Mouse (Mus musculus) 3T3-L1 (cell line): ENCODE measurements around the gene Vmn1r215.
"Not testable (repeated sequence)": the region's sequence is repeated elsewhere in the genome, so short reads cannot be mapped to it uniquely, and the experiment has no call there.

Experiments used
- DNase-seq: peaks from one replicate; pipeline ENCODE4 v3.0.0-alpha.2; 2015; ENCODE audit warnings: low read depth, low spot score

Gene Vmn1r215

DNA sequence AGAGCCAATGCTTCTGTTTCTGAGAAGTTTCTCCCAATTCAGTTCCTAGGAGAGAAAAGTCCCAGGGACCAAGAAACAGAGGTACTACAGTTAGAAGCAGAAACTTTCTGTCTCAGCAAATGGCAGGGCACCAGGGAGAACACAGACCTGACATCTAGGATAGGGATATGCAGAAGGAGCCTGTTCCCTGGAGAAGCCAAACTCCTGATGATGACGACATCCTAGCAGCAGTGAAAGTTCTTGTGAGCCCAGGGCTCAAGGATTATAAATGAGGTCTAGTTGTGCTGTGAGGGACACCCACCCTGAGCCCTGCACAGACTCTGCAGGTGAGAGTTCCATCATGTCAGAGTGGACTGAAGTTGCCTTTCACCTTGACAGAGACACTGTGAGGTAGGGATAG is at the start of gene Vmn1r215:
Vmn1r215 (plus strand) TSS at position 301 of the 400 bp plus-strand sequence.
- DNase-seq = no peak

DNA sequence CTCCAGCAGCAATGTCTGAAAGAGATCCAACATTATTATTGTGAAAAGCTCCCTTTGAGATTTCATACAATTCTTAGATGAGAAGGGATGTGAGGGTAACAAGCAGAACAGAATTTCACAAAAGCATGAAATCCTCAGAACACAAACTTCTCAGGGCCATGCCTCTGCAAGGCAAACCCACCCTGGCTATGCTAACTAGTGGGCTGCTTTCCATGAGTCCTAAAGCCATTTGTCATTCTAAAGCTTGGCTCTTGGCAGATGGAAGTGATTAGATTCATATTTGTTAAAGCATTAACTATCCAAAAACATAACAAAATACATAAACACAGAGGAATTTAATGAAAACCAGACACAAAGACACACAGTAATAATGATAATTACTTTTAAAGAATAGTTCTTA is 49.7 kb upstream of the Vmn1r215 start:
- no peak for DNase-seq

DNA sequence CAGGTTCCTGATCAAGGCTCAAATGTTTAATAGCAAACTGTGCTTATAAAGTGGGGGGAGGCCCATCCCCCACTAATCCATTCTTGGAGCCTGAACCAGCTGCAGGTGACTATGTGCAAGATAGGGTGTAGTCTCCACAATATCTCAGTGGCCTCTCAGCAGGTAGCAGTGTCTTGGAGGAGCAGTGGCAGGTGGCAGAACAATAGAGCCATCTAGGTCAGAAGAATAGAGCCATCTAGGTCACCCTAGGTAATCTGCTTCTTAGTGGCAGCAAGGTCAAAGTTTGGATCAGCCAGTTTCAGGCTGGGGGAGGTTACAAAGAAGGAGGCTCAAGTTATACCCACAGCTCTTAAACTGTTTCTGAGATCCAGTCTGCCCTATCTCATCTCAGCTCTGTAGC is 43.0 kb upstream of the Vmn1r215 start:
- no peak for DNase-seq

DNA sequence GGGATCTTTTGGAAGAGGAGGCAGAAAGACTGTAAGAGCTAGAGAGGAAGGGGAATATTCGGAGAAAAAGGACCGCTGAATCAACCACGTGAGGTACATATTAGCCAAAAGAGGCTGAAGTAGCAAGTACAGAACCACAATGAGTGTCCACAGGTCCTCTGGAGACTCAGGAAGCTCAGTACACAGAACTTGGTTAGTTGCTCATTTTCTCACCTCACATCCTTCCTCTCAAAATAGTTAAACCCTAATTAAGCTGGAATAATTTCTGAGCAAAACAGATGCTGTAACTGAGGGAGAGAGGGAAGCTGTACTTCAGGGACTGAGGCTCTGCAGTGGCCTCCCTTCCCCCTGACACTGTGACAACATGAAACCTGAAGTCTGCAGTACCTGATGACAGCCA is 37.7 kb upstream of the Vmn1r215 start, which contains the start of gene Vmn1r214:
Vmn1r214 (plus strand) TSS at position 301 of the 400 bp plus-strand sequence.
- no peak for DNase-seq

DNA sequence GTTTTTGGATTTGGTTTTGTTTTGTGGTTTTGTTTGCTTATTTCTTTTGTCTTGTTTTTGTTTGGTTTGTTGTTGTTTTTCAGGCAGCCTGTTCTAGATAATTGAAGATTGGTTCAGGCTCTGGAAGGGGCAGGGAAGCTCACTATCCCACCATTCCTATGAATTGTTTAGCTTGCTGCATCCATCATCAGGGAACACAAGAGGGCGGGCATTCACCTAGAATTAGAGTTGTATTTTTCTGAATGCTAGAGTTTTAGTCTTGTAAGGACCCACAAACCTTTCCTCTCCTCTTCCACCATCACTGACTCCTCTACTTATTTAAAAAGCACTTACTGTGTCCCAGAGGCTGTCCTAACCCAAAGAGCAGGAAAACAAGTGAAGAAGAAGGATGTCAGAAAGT is 10.0 kb upstream of the Vmn1r215 start:
- DNase-seq = no peak

DNA sequence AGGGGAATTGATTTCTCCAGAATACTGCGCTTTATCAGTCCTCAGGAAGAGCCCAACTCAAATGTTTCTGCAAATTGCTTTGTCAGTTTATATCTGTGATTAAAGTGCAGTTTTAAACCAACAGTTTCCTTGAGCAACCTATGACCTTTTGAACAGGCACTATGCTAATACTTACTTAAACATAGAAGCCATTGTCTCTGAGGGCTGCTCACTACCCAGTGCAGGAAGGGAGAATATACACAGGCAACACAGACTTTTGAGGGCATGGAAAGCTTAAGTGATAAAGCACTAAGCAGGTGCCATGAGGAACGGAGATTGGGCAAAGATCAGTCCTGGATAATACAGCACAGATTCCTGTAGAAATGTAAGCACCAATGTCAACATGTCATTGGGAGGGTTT is 1.5 kb downstream of the Vmn1r215 start:
- DNase-seq = no peak

DNA sequence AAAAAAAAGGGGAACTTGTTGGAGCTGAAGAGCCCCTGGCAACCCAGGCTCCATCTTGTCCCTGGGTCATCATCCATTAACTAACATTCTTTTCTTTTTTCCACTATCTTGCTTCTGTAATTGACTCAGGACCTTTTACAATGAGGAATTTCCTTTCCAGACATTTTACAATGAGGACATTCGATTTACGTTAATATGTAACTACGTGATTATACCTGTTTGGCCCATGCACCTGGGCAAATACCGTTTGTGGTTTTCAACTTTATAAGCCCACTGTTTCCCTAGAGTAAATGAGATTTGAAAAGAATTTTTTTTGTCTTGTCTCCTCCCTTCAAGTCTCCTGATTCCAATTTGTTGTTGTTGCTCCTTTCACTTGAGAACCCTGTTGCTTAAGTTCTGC is 26.6 kb downstream of the Vmn1r215 start:
- DNase-seq = no peak

DNA sequence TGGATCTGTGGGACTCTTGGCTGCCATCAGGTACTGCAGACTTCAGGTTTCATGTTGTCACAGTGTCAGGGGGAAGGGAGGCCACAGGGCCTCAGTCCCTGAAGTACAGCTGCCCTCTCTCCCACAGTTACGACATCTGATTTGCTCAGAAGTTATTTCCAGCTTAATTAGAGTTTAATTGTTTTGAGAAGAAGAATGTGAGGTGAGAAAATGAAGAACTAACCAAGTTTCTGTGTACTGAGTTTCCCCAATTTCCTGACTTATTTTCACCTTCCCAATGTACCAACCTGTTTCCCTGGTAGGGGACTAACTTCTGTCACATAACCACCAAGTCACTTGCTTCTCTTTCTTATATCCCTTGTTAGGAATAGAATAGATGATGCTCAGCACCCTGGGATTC is 50.3 kb downstream of the Vmn1r215 start, which contains the start of gene Vmn1r217:
Vmn1r217 (minus strand) TSS at position 101 of the 400 bp plus-strand sequence.
- not testable (repeated sequence) for DNase-seq

DNA sequence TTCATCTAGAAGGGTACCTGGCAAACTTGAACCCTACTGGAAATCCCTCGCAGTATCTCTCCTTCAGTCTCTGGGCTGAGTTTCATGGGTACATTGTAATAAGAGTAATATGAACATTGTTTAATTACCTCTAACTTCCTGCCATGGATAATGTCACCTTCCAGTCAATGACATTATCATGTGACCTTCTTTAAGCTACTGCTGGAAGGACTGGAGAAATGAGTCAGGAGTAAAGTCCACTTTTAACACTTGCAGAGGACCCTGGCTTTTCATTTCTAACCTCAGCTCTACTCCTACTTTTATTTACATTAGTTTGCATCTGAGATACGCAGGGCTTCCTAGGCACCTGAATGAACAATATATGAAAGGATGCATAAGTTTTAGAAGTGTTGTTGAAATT is 52.8 kb downstream of the Vmn1r215 start:
- DNase-seq = no peak
